Mouse (Mus musculus) stomach, postnatal 0 days (tissue): ENCODE measurements around the gene Kpna2.

Source experiments
- CTCF ChIP-seq: IDR thresholded peaks from 2 replicates; pipeline ENCODE4 v1.5.1; 2016; ENCODE audit warnings: antibody characterized with exemption, low read depth, mild to moderate bottlenecking, moderate library complexity
- EP300 ChIP-seq: optimal IDR thresholded peaks from 2 replicates; pipeline ENCODE3; 2016; ENCODE audit warnings: antibody characterized with exemption

GRCm38 (mm10) chr11:106958407-106959071 is 40.8 kb downstream of the Kpna2 start:
- TF ChIP-seq CTCF (no peak), EP300 (no peak)
